18 mouse cellular contexts compared by ENCODE assay signal in genomic region chr4:94439159-94439836, GRCm38 (mm10).
A peak's percentile ranks its signal among the peaks of the same experiment; 100 is the strongest.
DNase-seq lines count a peak whose midpoint lies in the region; ATAC-seq and TF ChIP-seq lines count a peak whose summit lies in the region.
"Had no signal": no experiment of that assay in that cellular context is flagged by ENCODE, and none has a peak within 500 bp of the region (broad histone marks: within the 10 kb centered on the region; RNA-seq: fewer than 3 reads in every experiment).

No protein-coding gene starts in this region.

- H3K9ac ChIP-seq in forebrain, embryonic 16.5 days (replicated peaks; ENCODE audit: low read depth, low read length) = no peak overlapping the region
- no peak overlapping the region for H3K9ac ChIP-seq in forebrain, postnatal 0 days
- H3K9ac ChIP-seq: heart, embryonic 12.5 days; limb, embryonic 12.5 days; liver, embryonic 15.5 days had no signal

- H3K27ac ChIP-seq in forebrain, embryonic 16.5 days (ENCODE audit: low read length) = no peak overlapping the region
- no peak overlapping the region for H3K27ac ChIP-seq in forebrain, postnatal 0 days (ENCODE audit: low read depth, low read length)
- H3K27ac ChIP-seq: limb, embryonic 12.5 days; liver, embryonic 15.5 days; midbrain, embryonic 10.5 days had no signal

- H3K4me3 ChIP-seq in forebrain, embryonic 16.5 days (replicated peaks; ENCODE audit: low read length) = no peak overlapping the region
- H3K4me3 ChIP-seq in forebrain, postnatal 0 days (ENCODE audit: low read depth, low read length) = no peak overlapping the region
- no peak overlapping the region for H3K4me3 ChIP-seq in lung, adult 2 months (replicated peaks; ENCODE audit: extremely low read depth, low read depth, low read length)
- H3K4me3 ChIP-seq: erythroblast, embryonic 14.5 days; heart, embryonic 12.5 days; limb, embryonic 12.5 days; liver, embryonic 15.5 days; midbrain, embryonic 10.5 days had no signal

- no peak for TF ChIP-seq POLR2A in lung, adult 2 months (IDR thresholded peaks at IDR 0.05; ENCODE audit: borderline replicate concordance, extremely low read depth, low read depth, low read length)

- H3K27me3 ChIP-seq in forebrain, embryonic 16.5 days (replicated peaks; ENCODE audit: control insufficient read depth, insufficient read depth, low read length) = no peaks in the 10 kb centered on the region
- H3K27me3 ChIP-seq in forebrain, postnatal 0 days (ENCODE audit: insufficient read depth, low read length) = no peaks in the 10 kb centered on the region
- H3K27me3 ChIP-seq: CH12.LX; heart, embryonic 12.5 days; limb, embryonic 12.5 days; liver, embryonic 15.5 days had no signal

- ATAC-seq in forebrain, embryonic 16.5 days = peak; percentile 38; the same call in 1 of the 2 replicates
- ATAC-seq in forebrain, postnatal 0 days = no peak
- ATAC-seq: inflammation-experienced regulatory T-cells, adult 6 months had no signal

- H3K9me3 ChIP-seq in forebrain, embryonic 16.5 days (ENCODE audit: control insufficient read depth, low read length) = no peaks in the 10 kb centered on the region
- no peaks in the 10 kb centered on the region for H3K9me3 ChIP-seq in forebrain, postnatal 0 days (ENCODE audit: low read length)
- H3K9me3 ChIP-seq: heart, embryonic 12.5 days; limb, embryonic 12.5 days; liver, embryonic 15.5 days; midbrain, embryonic 10.5 days had no signal

- H3K4me2 ChIP-seq in forebrain, embryonic 16.5 days (ENCODE audit: low read length) = no peak overlapping the region
- no peak overlapping the region for H3K4me2 ChIP-seq in forebrain, postnatal 0 days (ENCODE audit: low read depth)
- H3K4me2 ChIP-seq: heart, embryonic 12.5 days; limb, embryonic 12.5 days; liver, embryonic 15.5 days had no signal

- no peak for TF ChIP-seq CTCF in forebrain, postnatal 0 days (IDR thresholded peaks at IDR 0.05; ENCODE audit: low read depth)
- no peak for TF ChIP-seq CTCF in lung, adult 2 months (IDR thresholded peaks at IDR 0.05; ENCODE audit: insufficient read depth, low read length)

- 70% methylated on average over 6 of the region's 6 CpGs for WGBS in forebrain, embryonic 16.5 days
- WGBS in forebrain, postnatal 0 days = 69% methylated on average over 6 of the region's 6 CpGs
- WGBS in lung, adult 2 months = 66% methylated on average over 6 of the region's 6 CpGs

- no peak for DNase-seq in forebrain, postnatal 0 days
- peak; percentile 8 to 37 for DNase-seq in left cerebral cortex, postnatal 25 days (ENCODE audit: low spot score in 2 of 2)
- DNase-seq in left cerebral cortex, adult 11 months (ENCODE audit: low spot score) = no peak
- DNase-seq in cerebellum, adult 18-20 months = peak; percentile 69 to 79
- DNase-seq in layer of hippocampus, adult 9-11 months = peak; percentile 16
- no peak for DNase-seq in lung, adult 2 months
- DNase-seq in testis, postnatal 14 days (ENCODE audit: low spot score) = no peak
- DNase-seq: adrenal gland, postnatal 10 days; heart, postnatal 36 days; kidney, adult 9 months had no signal

- H3K36me3 ChIP-seq in forebrain, embryonic 16.5 days (ENCODE audit: control insufficient read depth, insufficient read depth) = no peaks in the 10 kb centered on the region
- H3K36me3 ChIP-seq in forebrain, postnatal 0 days (ENCODE audit: insufficient read depth) = no peaks in the 10 kb centered on the region
- H3K36me3 ChIP-seq: heart, embryonic 12.5 days; limb, embryonic 12.5 days; liver, embryonic 15.5 days; midbrain, embryonic 10.5 days had no signal

- no peaks in the 10 kb centered on the region for H3K4me1 ChIP-seq in forebrain, embryonic 16.5 days (replicated peaks; ENCODE audit: control insufficient read depth, insufficient read depth, low read length)
- H3K4me1 ChIP-seq in forebrain, postnatal 0 days (ENCODE audit: insufficient read depth) = no peaks in the 10 kb centered on the region
- H3K4me1 ChIP-seq in lung, adult 2 months (ENCODE audit: control insufficient read depth, insufficient read depth, low read length) = no peaks in the 10 kb centered on the region
- H3K4me1 ChIP-seq: heart, embryonic 12.5 days; limb, embryonic 12.5 days; midbrain, embryonic 10.5 days had no signal

- intact Hi-C loops in left cerebral cortex, postnatal 25 days (cut with DNase I) = no loop called here

Comparison
In these comparisons a context has a peak if more than half of its experiments do, and no peak if none do; other contexts are left out.
1. DNase-seq: peak in left cerebral cortex, postnatal 25 days (2 of 2), cerebellum, adult 18-20 months (2 of 2) and layer of hippocampus, adult 9-11 months (single experiment); none in forebrain, postnatal 0 days (single experiment), left cerebral cortex, adult 11 months (single experiment), lung, adult 2 months (single experiment) and testis, postnatal 14 days (single experiment).